Comparison of ENCODE assay signal across 27 mouse cellular contexts in genomic region chr2:24434670-24435069, GRCm38 (mm10). TPM values are rescaled to one million over a fixed set of nuclear protein-coding genes. Genes with fewer than 3 reads are reported as not detected.
A peak's percentile ranks its signal among the peaks of the same experiment; 100 is the strongest.
DNase-seq lines count a peak whose midpoint lies in the region; ATAC-seq and TF ChIP-seq lines count a peak whose summit lies in the region.
"Had no signal": no experiment of that assay in that cellular context is flagged by ENCODE, and none has a peak within 500 bp of the region (broad histone marks: within the 10 kb centered on the region; RNA-seq: fewer than 3 reads in every experiment).

No protein-coding gene starts in this region.

- intact Hi-C loops in heart, adult 2 months (cut with DNase I): no loop called here

- no peaks in the 10 kb centered on the region for H3K79me2 ChIP-seq in heart, adult 2 months (replicated peaks; ENCODE audit: control insufficient read depth, insufficient read depth, low read length)

- no peak overlapping the region for H3K4me2 ChIP-seq in kidney, embryonic 15.5 days

- in situ Hi-C loops in Patski (cut with MboI; ENCODE audit: low pct_unique_long_range_greater_than_20kb): no loop called here

- no peaks in the 10 kb centered on the region for H3K4me1 ChIP-seq in heart, adult 2 months (ENCODE audit: control insufficient read depth, insufficient read depth, low read length)
- H3K4me1 ChIP-seq in kidney, embryonic 15.5 days: peaks cover 8% of the 10 kb centered on the region
- no peaks in the 10 kb centered on the region for H3K4me1 ChIP-seq in thymus, adult 2 months (replicated peaks; ENCODE audit: control insufficient read depth, insufficient read depth, low read length)

- H3K9ac ChIP-seq in heart, adult 2 months (ENCODE audit: low read depth, low read length): no peak overlapping the region
- H3K9ac ChIP-seq in kidney, embryonic 15.5 days: no peak overlapping the region

- no peak for TF ChIP-seq POLR2A in heart, adult 2 months (IDR thresholded peaks at IDR 0.05; ENCODE audit: insufficient read depth, low read depth, low read length)
- no peak for TF ChIP-seq POLR2A in thymus, adult 2 months (IDR thresholded peaks at IDR 0.05; ENCODE audit: control insufficient read depth, extremely low read depth, insufficient read depth, low read length, poor library complexity)

- no peak overlapping the region for H3K4me3 ChIP-seq in heart, adult 2 months
- H3K4me3 ChIP-seq in kidney, embryonic 15.5 days (replicated peaks): no peak overlapping the region
- no peak overlapping the region for H3K4me3 ChIP-seq in thymus, adult 2 months (ENCODE audit: control insufficient read depth, insufficient read depth, low read length)

- no peak for TF ChIP-seq EP300 in heart, adult 2 months (IDR thresholded peaks at IDR 0.05; ENCODE audit: insufficient read depth, low read depth, low read length)

- no peak for ATAC-seq in kidney, embryonic 15.5 days (replicated peaks; ENCODE audit: low FRiP score)
- ATAC-seq in Patski: peak; percentile 93
- ATAC-seq: activated CD4-positive, CD25-positive, alpha-beta regulatory T cell, adult 4 months; CD4-positive, CD25-positive, alpha-beta regulatory T cell, adult 4 months had no signal

- no peak for TF ChIP-seq CTCF in heart, adult 2 months (IDR thresholded peaks at IDR 0.05)
- no peak for TF ChIP-seq CTCF in Patski (IDR thresholded peaks at IDR 0.05)
- TF ChIP-seq CTCF in thymus, adult 2 months (IDR thresholded peaks at IDR 0.05; ENCODE audit: borderline replicate concordance, control insufficient read depth, extremely low read depth, insufficient read depth, low read length, poor library complexity): no peak

- WGBS in heart, adult 2 months: 80% methylated on average over 2 of the region's 2 CpGs
- 80% methylated on average over 2 of the region's 2 CpGs for WGBS in kidney, embryonic 15.5 days
- 80% methylated on average over 2 of the region's 2 CpGs for WGBS in thymus, adult 2 months

- no peak overlapping the region for H3K27ac ChIP-seq in heart, adult 2 months
- 0 out of 2 replicates have a peak overlapping the region, but pooled peaks have one; percentile 32 for H3K27ac ChIP-seq in kidney, embryonic 15.5 days
- no peak overlapping the region for H3K27ac ChIP-seq in thymus, adult 2 months (ENCODE audit: control insufficient read depth, insufficient read depth, low read length)

- peak; percentile 59 for DNase-seq in heart, adult 11 months
- DNase-seq in heart, adult 2 months: no peak
- no peak for DNase-seq in kidney, adult 18-20 months
- DNase-seq in 3T3-L1 (ENCODE audit: low read depth, low spot score) (peak; percentile 21), Patski (ENCODE audit: low read depth, low spot score) (no peak)
- DNase-seq in thymus, adult 2 months: no peak
- DNase-seq in c-Kit-positive CD71-positive TER-119-positive erythroid progenitor cells, embryonic 14.5 days (ENCODE audit: low spot score): no peak
- DNase-seq: adrenal gland, adult 2 months; adrenal gland, adult 8-10 months; adrenal gland, postnatal 10 days; adrenal gland, postnatal 14 days; adrenal gland, postnatal 25 days; adrenal gland, postnatal 36 days; B cell, adult 2 months; cerebellum, adult 11 months; cerebellum, adult 11-12 months; cerebellum, adult 18-20 months; cerebellum, adult 2 months; cerebellum, adult 8-10 months had no signal

- H3K36me3 ChIP-seq in heart, adult 2 months (ENCODE audit: control insufficient read depth, insufficient read depth, low read length): no peaks in the 10 kb centered on the region; the same call in 1 of the 2 replicates
- peaks cover 72% of the 10 kb centered on the region for H3K36me3 ChIP-seq in kidney, embryonic 15.5 days
- no peaks in the 10 kb centered on the region for H3K36me3 ChIP-seq in thymus, adult 2 months (ENCODE audit: control insufficient read depth, insufficient read depth, low read length)
- H3K36me3 ChIP-seq: G1E had no signal

- no peaks in the 10 kb centered on the region for H3K9me3 ChIP-seq in kidney, embryonic 15.5 days (replicated peaks)
- H3K9me3 ChIP-seq: G1E had no signal

- POLR2A ChIA-PET in Patski (lab: Charles Lee): interaction anchor here (0.7 to 1.9 kb wide), 5 partner anchors 21 to 43 kb away, joined by 3 to 5 read pairs (median 4); no protein-coding TSS in a partner anchor

- CTCF ChIA-PET in Patski (lab: Charles Lee): interaction anchor here (0.9 to 3.5 kb wide), 4 partner anchors 11 to 129 kb away, joined by 3 to 14 read pairs (median 4); no protein-coding TSS in a partner anchor

- H3K27me3 ChIP-seq in heart, adult 2 months (ENCODE audit: control insufficient read depth, insufficient read depth, low read length): no peaks in the 10 kb centered on the region
- H3K27me3 ChIP-seq in kidney, embryonic 15.5 days: no peaks in the 10 kb centered on the region
- H3K27me3 ChIP-seq in Patski: no peaks in the 10 kb centered on the region
- no peaks in the 10 kb centered on the region for H3K27me3 ChIP-seq in thymus, adult 2 months (ENCODE audit: control insufficient read depth, insufficient read depth, low read length)
- H3K27me3 ChIP-seq: CH12.LX had no signal

RNA-seq across cellular contexts. Expression of gene Pax8, which starts 40.7 kb away (rescaled TPM):
- not detected for total RNA-seq in heart, adult 2 months (2021)
- polyA plus RNA-seq in heart, adult 2 months (2012; rRNA removed): not detected in 2 replicates
- 127 and 129 TPM in 2 replicates for polyA plus RNA-seq in kidney, embryonic 15.5 days (2015; fragmentation: Nextera tagmentation; extraction: Ambion mirVana)
- 219 TPM for polyA plus RNA-seq in Patski (2021)
- 0.08 and 0.14 TPM in 2 replicates for polyA plus RNA-seq in thymus, adult 2 months (2012; rRNA removed)
- total RNA-seq: adrenal gland, adult 18-20 months; adrenal gland, adult 2 months; adrenal gland, adult 8-10 months; adrenal gland, postnatal 10 days; adrenal gland, postnatal 14 days; adrenal gland, postnatal 25 days; adrenal gland, postnatal 36 days; MEL had no signal
- polyA plus RNA-seq: activated CD4-positive, CD25-positive, alpha-beta regulatory T cell, adult 4 months; adrenal gland, adult 2 months; C2C12; CD4-positive, CD25-positive, alpha-beta regulatory T cell, adult 4 months; G1E had no signal

Comparison
In these comparisons a context has a peak if more than half of its experiments do, and no peak if none do; other contexts are left out.
1. DNase-seq: peak in heart, adult 11 months (single experiment) and 3T3-L1 (single experiment); none in heart, adult 2 months (0 of 2), kidney, adult 18-20 months (single experiment), Patski (single experiment), thymus, adult 2 months (single experiment) and c-Kit-positive CD71-positive TER-119-positive erythroid progenitor cells, embryonic 14.5 days (single experiment).
2. RNA of gene Pax8, which starts 40.7 kb away (polyA plus RNA-seq): 219 TPM in Patski (single experiment) and 127 to 129 TPM in kidney, embryonic 15.5 days; 0.08 to 0.14 TPM in thymus, adult 2 months and not detected in heart, adult 2 months; every median in the first group is over 100 times any median in the second.